12 mouse cellular contexts compared by ENCODE assay signal in the genomic region with DNA sequence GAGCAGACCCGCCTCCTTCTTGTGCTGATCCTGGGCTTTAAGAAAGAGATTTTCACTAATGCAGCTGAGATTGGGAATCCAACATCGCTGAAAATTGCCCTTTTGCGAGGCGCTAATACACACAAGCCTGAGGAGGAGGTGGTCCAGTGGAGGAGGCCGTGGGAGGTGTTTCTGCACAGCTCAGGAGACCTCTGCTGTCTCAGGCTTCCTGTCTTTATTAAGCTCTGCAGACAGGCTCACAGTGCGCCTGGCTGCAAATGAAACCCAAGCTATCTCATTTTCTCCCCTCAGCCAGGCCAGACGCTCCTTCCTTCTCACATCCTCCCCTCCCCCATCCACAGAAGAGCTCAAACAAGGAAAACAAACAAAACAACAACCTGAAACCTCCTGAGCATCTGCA. TPM values are rescaled to one million over a fixed set of nuclear protein-coding genes. Genes with fewer than 3 reads are reported as not detected.
DNase-seq lines count a peak whose midpoint lies in the region; ATAC-seq lines count a peak whose summit lies in the region.
"Had no signal": no experiment of that assay in that cellular context is flagged by ENCODE, and none has a peak within 500 bp of the region (broad histone marks: within the 10 kb centered on the region; RNA-seq: fewer than 3 reads in every experiment).

No protein-coding gene starts in this region.

- no peak for ATAC-seq in heart, embryonic 11.5 days (replicated peaks; ENCODE audit: insufficient number of reproducible peaks, low FRiP score, low TSS enrichment)
- ATAC-seq in lung, embryonic 15.5 days (ENCODE audit: borderline replicate concordance, extremely low read depth, low FRiP score, low TSS enrichment), result 0 out of 2 replicates have a peak, but pooled peaks have one; percentile 20
- no peak for ATAC-seq in hindbrain, embryonic 15.5 days (ENCODE audit: low FRiP score, low read depth)
- ATAC-seq in neural tube, embryonic 13.5 days (ENCODE audit: low read depth), result no peak

- no peak overlapping the region for H3K4me2 ChIP-seq in heart, embryonic 11.5 days
- no peak overlapping the region for H3K4me2 ChIP-seq in lung, embryonic 15.5 days
- H3K4me2 ChIP-seq in hindbrain, embryonic 15.5 days, result no peak overlapping the region
- H3K4me2 ChIP-seq in neural tube, embryonic 13.5 days, result no peak overlapping the region
- H3K4me2 ChIP-seq: liver, embryonic 11.5 days had no signal

- H3K9ac ChIP-seq in heart, embryonic 11.5 days (ENCODE audit: low read depth, low read length), result peak overlapping the region; percentile 34; the same call in 1 of the 2 replicates
- H3K9ac ChIP-seq in lung, embryonic 15.5 days, result no peak overlapping the region
- no peak overlapping the region for H3K9ac ChIP-seq in hindbrain, embryonic 15.5 days
- H3K9ac ChIP-seq in neural tube, embryonic 13.5 days, result peak overlapping the region; percentile 49; the same call in 1 of the 2 replicates

- no peaks in the 10 kb centered on the region for H3K36me3 ChIP-seq in heart, embryonic 11.5 days (ENCODE audit: control insufficient read depth, insufficient read depth, low read length)
- no peaks in the 10 kb centered on the region for H3K36me3 ChIP-seq in lung, embryonic 15.5 days
- no peaks in the 10 kb centered on the region for H3K36me3 ChIP-seq in hindbrain, embryonic 15.5 days
- 0 out of 2 replicates have a peak, but pooled peaks cover 2% of the 10 kb centered on the region for H3K36me3 ChIP-seq in neural tube, embryonic 13.5 days

- H3K9me3 ChIP-seq in heart, embryonic 11.5 days (replicated peaks; ENCODE audit: control insufficient read depth, low read length), result no peaks in the 10 kb centered on the region
- no peaks in the 10 kb centered on the region for H3K9me3 ChIP-seq in lung, embryonic 15.5 days
- H3K9me3 ChIP-seq in hindbrain, embryonic 15.5 days, result no peaks in the 10 kb centered on the region
- H3K9me3 ChIP-seq in neural tube, embryonic 13.5 days, result no peaks in the 10 kb centered on the region

- no peaks in the 10 kb centered on the region for H3K27me3 ChIP-seq in heart, embryonic 11.5 days (ENCODE audit: control insufficient read depth, insufficient read depth, low read length)
- no peaks in the 10 kb centered on the region for H3K27me3 ChIP-seq in lung, embryonic 15.5 days
- no peaks in the 10 kb centered on the region for H3K27me3 ChIP-seq in hindbrain, embryonic 15.5 days
- no peaks in the 10 kb centered on the region for H3K27me3 ChIP-seq in neural tube, embryonic 13.5 days

- no peak overlapping the region for H3K4me3 ChIP-seq in heart, embryonic 11.5 days (ENCODE audit: low read depth, low read length)
- no peak overlapping the region for H3K4me3 ChIP-seq in lung, embryonic 15.5 days
- no peak overlapping the region for H3K4me3 ChIP-seq in hindbrain, embryonic 15.5 days
- H3K4me3 ChIP-seq in neural tube, embryonic 13.5 days, result no peak overlapping the region

- peaks cover 47% of the 10 kb centered on the region for H3K4me1 ChIP-seq in heart, embryonic 11.5 days (ENCODE audit: control insufficient read depth, insufficient read depth, low read length)
- peaks cover 11% of the 10 kb centered on the region for H3K4me1 ChIP-seq in lung, embryonic 15.5 days
- peaks cover 51% of the 10 kb centered on the region for H3K4me1 ChIP-seq in hindbrain, embryonic 15.5 days (replicated peaks)
- H3K4me1 ChIP-seq in neural tube, embryonic 13.5 days (replicated peaks), result peaks cover 92% of the 10 kb centered on the region

- WGBS in heart, embryonic 11.5 days (ENCODE audit: insufficient replicate concordance), result 30% methylated on average over 7 of the region's 7 CpGs
- WGBS in lung, embryonic 15.5 days, result 43% methylated on average over 7 of the region's 7 CpGs
- 43% methylated on average over 7 of the region's 7 CpGs for WGBS in hindbrain, embryonic 15.5 days
- 51% methylated on average over 7 of the region's 7 CpGs for WGBS in neural tube, embryonic 13.5 days

- DNase-seq in heart, adult 11 months, result no peak
- DNase-seq in lung, postnatal 14 days, result no peak
- DNase-seq in adrenal gland, adult 8-10 months, result no peak
- no peak for DNase-seq in layer of hippocampus, postnatal 10 days (ENCODE audit: low spot score in 2 of 2)
- DNase-seq: adrenal gland, adult 2 months; right cerebral cortex, postnatal 14 days had no signal

- H3K27ac ChIP-seq in heart, embryonic 11.5 days (ENCODE audit: low read depth, low read length), result peak overlapping the region; percentile 64
- H3K27ac ChIP-seq in lung, embryonic 15.5 days, result no peak overlapping the region
- peak overlapping the region; percentile 0; the same call in 1 of the 2 replicates for H3K27ac ChIP-seq in hindbrain, embryonic 15.5 days (replicated peaks)
- H3K27ac ChIP-seq in neural tube, embryonic 13.5 days (replicated peaks), result peak overlapping the region; percentile 79
- H3K27ac ChIP-seq: macrophage had no signal

RNA-seq across cellular contexts. Expression of a gene that starts 9.6 kb away (rescaled TPM):
- polyA plus RNA-seq in heart, embryonic 11.5 days (2014; fragmentation: Nextera tagmentation; extraction: Ambion mirVana), result 75.5 and 84.5 TPM in 2 replicates
- polyA plus RNA-seq in lung, embryonic 15.5 days (2015; fragmentation: Nextera tagmentation; extraction: Ambion mirVana), result 25.4 and 29.0 TPM in 2 replicates
- polyA plus RNA-seq in hindbrain, embryonic 15.5 days (2015; fragmentation: Nextera tagmentation; extraction: Ambion mirVana), result 17.9 and 23.5 TPM in 2 replicates
- 41.8 and 43.5 TPM in 2 replicates for polyA plus RNA-seq in neural tube, embryonic 13.5 days (2015; fragmentation: Nextera tagmentation; extraction: Ambion mirVana)
- 10 to 100 TPM; 39.5 to 48.5 (median 45.8) TPM for total RNA-seq in adrenal gland, adult 8-10 months (2022)
- 10 to 100 TPM; 53.3 to 55.7 TPM for total RNA-seq in layer of hippocampus, postnatal 10 days (2021)

Comparison
In these comparisons a context has a peak if more than half of its experiments do, and no peak if none do; other contexts are left out.
1. H3K9ac ChIP-seq: peak in heart, embryonic 11.5 days (single experiment) and neural tube, embryonic 13.5 days (single experiment); none in lung, embryonic 15.5 days (single experiment) and hindbrain, embryonic 15.5 days (single experiment).